Mouse (Mus musculus) cerebral cortex, adult 2 months (tissue): ENCODE results near the gene Tsc22d3.

Source experiments
- WGBS: fragments of 180-500 bp; shearing (Covaris S2); methylation state at CpG from one replicate; pipeline ENCODE4 v1.1.7; 2018; 5-methylcytosine and 5-hydroxymethylcytosine counted together

The Tsc22d3 gene

GRCm38 (mm10) chrX:140529074-140529561, 71.3 kb downstream of the Tsc22d3 start:
- WGBS = 63% methylated on average over 5 of the region's 5 CpGs

GRCm38 (mm10) chrX:140527231-140527630, 73.2 kb downstream of the Tsc22d3 start:
- 57% methylated on average over 6 of the region's 6 CpGs for WGBS

- over 99% methylated on average over 5 of the region's 5 CpGs for WGBS
Observed at GRCm38 (mm10) chrX:140526253-140526618, 74.2 kb downstream of the Tsc22d3 start.

DNA sequence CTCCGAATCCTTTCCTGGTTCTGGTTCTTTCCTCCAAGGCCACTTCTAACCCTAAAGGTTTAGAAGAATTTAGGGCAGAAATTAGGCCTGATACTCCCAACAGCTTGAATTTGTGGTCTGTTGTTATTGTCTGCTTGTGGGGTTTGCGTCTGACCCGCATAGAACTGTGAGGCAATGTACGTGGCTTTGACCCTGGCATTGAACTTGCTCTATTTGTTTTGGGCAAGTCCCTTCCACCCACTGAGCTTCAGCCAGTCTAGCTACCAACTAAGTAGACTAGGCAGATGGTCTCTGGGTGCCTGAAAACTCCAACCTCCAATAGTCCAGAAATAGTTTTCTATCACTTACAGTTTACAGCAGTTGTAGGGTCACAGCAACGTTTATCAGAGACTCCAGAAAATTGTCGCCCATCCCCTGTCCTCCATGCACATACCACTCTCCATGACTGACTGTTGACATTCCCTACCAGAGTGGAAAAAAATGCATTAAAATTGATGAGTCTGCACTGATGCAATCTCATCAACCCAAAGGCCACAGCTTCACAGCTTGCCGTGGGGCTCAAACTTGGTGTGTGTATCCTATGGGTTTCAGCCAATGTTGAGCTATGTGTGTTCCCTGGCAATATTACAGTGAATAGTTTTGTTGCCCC, 74.7 kb downstream of the Tsc22d3 start:
- 92% methylated on average over 7 of the region's 7 CpGs for WGBS

DNA sequence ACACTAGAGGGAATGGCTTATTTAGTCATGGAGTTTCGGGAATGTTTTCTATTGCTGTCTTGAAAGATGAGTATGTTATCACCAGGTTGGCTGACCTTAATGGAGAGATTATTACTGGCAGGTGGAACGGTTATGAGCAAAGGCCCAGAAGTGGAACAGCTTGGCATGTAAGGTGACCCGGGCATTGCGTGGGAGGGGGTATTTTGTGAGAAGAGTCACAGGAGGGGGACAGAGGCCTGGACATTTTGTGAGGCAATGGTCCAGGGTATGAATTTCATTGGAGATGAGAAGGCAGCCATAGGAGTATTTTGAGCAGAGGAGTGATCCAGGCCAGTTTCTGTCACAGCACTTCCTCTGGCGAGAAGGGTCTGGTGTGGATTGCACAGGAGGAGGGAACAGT, 76.2 kb downstream of the Tsc22d3 start:
- 96% methylated on average over 5 of the region's 5 CpGs for WGBS

- 60% methylated on average over 14 of the region's 14 CpGs for WGBS
Observed at GRCm38 (mm10) chrX:140522071-140522765, 78.2 kb downstream of the Tsc22d3 start.

- 13% methylated on average over 24 of the region's 25 CpGs for WGBS
Observed at GRCm38 (mm10) chrX:140520146-140521102, 80.0 kb downstream of the Tsc22d3 start.

- 96% methylated on average over 8 of the region's 8 CpGs for WGBS
Observed at GRCm38 (mm10) chrX:140518351-140518750, 82.1 kb downstream of the Tsc22d3 start.

DNA sequence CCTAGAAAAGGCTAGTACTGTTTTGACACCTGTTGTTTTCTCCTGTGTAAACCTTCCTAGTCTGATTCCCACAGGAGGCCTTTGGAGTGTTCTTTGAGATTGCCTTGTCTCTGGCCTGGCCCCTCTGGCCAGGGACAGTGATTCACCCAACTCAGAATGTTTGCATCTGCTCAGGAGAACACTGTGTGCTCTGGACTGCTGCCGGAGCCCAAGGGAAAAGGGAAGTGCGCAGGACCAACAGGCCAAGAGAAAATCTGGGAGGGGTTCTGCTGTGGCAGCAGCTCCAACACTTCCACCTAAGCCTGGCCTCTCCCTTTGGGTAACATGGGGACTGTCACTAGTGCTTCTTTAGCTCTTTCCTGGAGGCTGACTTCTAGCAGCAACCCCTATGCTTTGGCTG, 87.1 kb downstream of the Tsc22d3 start:
- 76% methylated on average over 2 of the region's 2 CpGs for WGBS

DNA sequence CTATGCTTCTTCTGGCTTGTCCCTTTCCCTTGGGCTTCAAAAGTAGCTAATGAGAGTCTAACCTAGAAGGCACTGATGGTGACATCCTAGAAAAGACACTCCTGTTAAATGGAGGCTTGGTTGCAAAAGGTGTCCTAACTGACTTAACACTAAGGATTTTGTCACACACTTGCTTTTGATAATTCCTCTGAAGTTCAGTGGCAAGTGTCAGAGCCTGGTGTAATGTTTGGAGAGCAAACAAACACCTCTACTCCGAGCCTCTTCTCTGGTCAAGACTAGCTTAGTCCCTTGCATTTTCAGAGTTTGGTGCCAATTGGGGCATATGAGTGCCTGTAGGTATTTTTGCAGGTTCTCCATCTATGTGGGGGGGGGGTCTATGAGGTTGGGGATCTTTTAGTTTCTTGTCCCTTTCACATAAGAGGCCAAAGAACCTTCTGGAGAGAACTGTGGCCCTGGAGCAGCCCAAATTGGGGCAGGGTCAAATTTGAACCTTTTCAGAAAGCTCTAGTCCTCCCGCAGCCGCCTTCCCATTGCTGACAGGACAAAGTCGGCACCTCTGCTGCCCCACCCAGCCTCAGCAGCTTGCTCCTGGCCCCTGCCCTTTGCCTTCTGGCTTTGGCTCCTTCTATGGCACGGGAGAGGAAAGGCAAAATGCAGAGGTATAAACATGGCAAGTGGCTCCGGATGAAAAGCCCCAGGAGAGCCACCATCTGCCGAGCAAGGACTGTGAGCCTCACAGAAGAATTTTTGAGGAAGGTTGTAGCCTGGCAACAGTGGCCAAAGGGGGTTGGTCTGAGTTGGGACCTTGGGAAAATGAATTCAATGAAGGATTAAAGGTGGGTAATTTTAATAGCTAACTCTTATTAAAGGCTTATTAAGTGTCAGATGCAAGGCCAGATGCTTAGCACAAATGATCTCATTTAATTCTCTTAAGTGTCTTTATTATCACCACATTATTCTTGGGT, 88.5 kb downstream of the Tsc22d3 start:
- 75% methylated on average over 7 of the region's 7 CpGs for WGBS

GRCm38 (mm10) chrX:140510696-140511429, 89.6 kb downstream of the Tsc22d3 start:
- WGBS = 50% methylated on average over 24 of the region's 24 CpGs

GRCm38 (mm10) chrX:140509817-140510216, 90.6 kb downstream of the Tsc22d3 start:
- WGBS = 64% methylated on average over 6 of the region's 6 CpGs

DNA sequence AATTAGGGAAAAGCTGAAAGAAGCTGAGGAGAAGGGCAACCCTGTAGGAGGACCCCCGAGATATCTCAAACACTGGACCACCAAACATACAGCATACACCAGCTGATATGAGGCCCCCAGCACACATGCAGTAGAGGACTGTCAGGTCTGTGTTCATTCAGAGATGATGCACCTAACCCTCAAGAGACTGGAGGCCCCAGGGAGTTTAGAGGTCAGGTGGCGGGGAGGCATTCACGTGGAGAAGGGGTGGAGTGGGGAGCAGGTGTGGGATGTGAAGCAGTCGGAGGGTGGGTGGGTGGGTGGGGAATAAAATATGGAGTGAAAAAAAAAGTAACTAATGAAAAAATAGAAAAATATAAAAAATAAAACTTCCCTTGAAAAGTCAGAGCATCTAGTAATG, 91.7 kb downstream of the Tsc22d3 start:
- 94% methylated on average over 4 of the region's 4 CpGs for WGBS

DNA sequence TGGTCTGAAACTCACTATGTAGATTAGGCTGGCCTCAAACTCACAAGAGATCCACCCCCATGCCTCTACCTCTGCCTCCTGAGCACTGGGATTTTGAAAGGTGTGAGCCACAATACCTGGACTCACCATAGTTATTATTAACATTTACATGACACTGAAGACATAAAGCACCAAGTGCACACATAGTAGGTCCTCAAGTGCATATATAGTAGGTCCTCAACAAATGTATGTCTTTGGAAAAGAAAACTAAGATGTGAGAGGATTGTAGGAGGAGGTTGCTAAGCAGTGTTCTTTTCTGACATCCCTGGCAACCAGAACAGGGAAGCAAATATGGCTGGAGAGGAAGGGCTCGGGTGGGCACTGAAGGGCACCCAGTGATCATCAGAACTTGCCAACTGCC, 93.1 kb downstream of the Tsc22d3 start:
- 48% methylated on average over 1 of the region's 1 CpGs for WGBS

DNA sequence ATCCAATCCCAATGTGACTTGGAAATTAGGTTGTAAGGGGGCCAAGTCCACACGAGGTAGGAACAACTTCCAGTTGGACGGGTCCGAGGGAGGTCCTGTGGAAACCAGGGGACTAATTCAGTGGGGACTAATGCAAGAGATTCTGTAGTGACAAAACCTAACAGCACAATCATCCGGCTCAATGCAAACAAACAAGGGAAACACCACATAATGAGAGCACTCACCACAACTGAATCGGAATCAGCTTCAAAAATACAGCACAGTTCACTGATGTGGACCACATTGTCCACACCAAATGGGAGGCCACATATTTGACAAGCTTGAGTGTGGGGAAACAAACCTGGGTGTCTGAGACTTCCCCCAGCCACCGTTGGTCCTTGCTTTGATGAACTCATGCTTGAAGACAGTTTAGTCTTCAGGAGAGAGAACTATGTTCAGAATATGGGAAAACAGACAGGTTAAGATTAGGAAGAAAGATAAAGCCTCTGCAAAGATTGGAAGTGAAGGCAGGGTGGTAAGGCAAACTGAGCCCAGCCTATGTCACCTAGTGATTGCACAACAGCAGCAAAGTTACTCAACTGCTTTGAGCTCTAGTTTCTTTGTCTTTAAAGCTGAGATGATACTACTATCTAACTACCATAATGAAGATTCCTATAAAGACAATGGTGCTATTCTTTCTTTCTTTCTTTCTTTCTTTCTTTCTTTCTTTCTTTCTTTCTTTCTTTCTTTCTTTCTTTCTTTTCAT, 93.9 kb downstream of the Tsc22d3 start:
- WGBS = 54% methylated on average over 6 of the region's 6 CpGs

DNA sequence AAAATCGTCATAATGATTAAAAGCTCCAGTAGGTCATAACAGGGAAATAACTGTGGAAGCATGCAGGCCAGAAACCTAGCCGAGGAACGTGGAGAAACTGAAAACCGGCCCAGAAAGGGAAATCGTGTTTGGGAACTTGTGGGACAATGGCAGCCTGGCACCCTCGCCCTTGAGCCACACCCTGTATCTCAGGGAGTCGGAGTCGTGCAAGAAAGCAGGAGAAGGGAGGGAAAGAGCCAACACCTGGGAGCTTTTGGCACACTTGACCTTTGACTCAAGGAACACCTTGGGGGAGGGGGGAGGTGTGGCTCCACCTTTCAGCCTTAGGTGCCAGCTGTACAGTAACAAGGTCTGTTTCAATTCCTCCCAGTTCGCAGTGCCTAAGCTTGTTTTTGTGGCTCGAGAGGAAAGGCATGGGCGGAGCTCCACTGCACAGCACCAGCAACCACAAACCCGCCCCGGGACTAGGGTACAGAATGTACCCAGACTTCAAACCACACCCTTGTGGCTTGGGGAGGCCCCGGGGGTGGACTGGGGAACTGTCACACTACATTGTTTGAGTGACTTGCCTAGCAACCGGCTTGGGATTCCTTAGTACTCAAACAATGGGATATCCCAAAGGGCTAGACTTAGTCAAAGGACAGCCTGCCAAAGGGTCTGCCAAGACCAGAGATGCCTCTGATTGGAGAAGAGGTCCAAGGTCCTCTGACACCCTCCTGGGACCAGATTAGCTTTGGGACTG, 94.8 kb downstream of the Tsc22d3 start:
- WGBS = 61% methylated on average over 15 of the region's 15 CpGs

GRCm38 (mm10) chrX:140503905-140504304, 96.6 kb downstream of the Tsc22d3 start:
- WGBS = 7% methylated on average over 7 of the region's 7 CpGs

DNA sequence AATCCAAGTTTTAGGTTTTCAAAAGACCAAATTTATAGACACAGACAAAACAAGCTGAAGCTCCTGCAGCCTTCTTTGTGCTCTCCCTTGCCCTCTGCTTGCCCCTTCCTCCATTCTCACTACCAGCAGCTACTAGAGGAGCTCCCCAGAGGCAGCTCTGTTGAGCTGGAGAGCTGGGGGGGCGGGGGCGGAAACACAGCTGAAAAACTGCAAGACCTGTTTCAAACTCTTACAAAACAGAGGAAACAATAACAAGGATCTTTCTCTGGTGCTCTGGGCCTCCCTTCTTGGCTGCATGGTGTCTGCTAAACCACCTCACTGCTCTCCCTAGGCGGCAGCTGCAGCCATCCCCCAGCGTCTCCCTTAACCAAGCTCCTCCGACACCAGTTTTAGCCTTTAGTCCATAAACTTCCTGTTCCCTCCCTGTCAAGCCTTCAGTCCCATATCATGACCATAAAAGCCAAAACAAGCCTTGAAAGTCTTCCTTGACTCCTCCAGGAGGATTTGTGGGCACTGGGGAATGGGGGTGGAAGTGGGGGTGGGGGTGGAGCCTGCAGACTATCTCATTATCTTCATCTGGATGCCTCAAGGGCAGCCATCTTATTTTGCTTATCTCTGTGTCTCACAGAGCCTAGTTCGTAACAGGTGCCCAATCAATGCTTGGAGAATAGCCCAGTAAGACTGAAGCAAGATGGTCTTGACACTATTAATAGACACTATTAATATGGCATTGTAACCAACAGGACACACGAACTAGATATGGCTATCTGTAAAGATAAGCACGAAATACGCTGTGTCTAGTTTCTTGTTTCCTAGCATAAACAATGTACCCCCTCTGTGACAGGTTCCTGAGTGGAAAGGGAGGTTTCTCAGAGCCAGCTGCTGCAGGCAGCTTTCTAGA, 98.8 kb downstream of the Tsc22d3 start:
- 67% methylated on average over 9 of the region's 9 CpGs for WGBS
